Mouse (Mus musculus): Measurements from ENCODE around the gene Cdkn1b.

GRCm38 (mm10) chr6:134931146-134931545 is 10.9 kb downstream of the Cdkn1b start:
- no peak for TF ChIP-seq CTCF (IDR thresholded peaks at IDR 0.05; ENCODE audit: low read depth)
- TF ChIP-seq EP300 (IDR thresholded peaks at IDR 0.05; ENCODE audit: low read depth) = no peak

Measured in liver, postnatal 0 days (tissue).